Mouse (Mus musculus): ENCODE data around the gene Grin2b.

- TF ChIP-seq POLR2A (IDR thresholded peaks at IDR 0.05; ENCODE audit: borderline replicate concordance, insufficient read depth, low read length) (no peak), CTCF (IDR thresholded peaks at IDR 0.05; ENCODE audit: borderline replicate concordance, insufficient read depth, low read depth, low read length) (no peak)
Measured at GRCm38 (mm10) chr6:135865832-135866231, 307.5 kb downstream of the Grin2b start.

Data from cerebellum, adult 2 months (tissue).